Mouse (Mus musculus) right cerebral cortex, postnatal 14 days (tissue): Measurements from ENCODE around the gene Smim24.

Source experiments
- DNase-seq: peaks from one replicate; pipeline ENCODE4 v3.0.0; 2022

Smim24 gene

GRCm38 (mm10) chr10:81392270-81392669, 581 bp upstream of the Smim24 start:
- no peak for DNase-seq

DNA sequence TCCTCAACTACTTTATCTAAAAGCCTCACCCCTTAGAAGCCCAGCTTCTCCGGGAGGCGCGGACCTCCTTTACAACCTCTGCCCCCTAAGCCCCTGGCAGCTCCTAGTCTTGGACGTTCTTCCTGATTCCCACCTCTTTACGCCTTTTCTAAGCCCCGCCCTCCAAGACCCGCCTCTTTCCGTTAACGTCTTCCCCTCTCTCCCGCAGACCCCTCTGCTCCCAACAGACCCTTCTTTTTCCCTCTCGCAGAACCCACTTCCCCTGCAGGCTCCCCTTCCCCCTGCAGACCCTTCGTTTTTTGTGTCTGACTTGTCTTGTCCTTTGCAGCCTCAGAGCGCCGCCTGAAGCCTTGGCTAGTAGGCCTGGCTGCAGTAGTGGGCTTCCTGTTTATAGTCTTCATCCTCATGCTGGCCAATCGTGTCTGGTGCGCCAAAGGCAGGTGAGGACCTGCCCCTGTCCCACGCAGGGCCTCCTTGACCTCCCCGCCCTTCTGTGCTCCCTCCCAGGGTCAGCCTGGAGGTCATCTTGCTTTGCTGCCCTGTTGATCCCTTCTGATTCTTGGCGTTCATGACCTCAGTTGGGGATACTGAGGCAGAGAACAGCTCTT, 709 bp downstream of the Smim24 start:
- DNase-seq = no peak

- peak; percentile 69 for DNase-seq
These were observed 2.3 kb downstream of the Smim24 start for GRCm38 (mm10) chr10:81395127-81395526.

- no peak for DNase-seq
These were observed 3.0 kb downstream of the Smim24 start for GRCm38 (mm10) chr10:81395865-81396264.

DNA sequence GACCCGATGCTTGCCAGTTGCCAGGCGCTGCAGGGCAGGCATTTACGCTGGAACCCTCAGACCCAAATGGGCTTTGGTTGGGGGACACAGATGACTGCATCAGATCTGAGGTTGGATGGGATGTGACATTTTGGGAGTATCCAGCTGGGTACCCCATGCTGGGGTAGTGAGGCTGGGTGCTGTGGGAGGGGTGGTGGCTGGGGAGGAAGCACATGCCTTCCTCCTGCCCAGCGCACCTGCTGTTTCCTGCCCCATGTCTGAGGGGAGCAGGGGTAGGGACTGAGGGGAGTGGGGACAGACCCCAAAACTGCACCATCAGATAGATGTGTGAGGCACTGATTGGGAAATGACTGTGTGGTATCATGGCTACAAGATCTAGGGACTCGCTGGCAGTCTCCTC, 3.9 kb downstream of the Smim24 start:
- no peak for DNase-seq

GRCm38 (mm10) chr10:81399296-81399695, 6.4 kb downstream of the Smim24 start:
- DNase-seq = no peak

DNA sequence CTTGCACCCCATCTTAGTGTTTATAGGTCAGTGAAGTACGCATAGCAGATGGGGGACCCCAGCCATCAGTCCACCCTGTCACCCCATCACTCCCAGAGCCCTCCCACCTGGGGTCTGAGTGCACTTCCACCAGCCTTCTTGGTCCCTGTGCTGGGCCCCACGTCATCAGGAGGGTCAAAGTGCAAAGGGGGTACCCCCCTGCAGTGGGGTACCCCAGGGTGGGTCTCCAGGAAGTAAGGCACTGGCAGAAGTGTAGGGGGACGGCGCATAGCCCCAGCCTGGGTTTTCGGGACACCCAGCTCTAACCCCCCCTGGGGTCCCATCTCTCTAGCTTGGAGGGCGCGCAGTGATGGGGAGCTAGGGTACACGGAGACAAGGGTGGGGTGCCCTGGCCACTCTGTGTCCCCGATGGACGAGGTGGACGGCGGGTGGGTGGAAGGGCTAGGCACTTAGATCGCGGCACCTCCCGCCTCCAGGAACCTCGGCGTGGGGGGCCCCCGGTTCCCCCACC, 7.0 kb downstream of the Smim24 start:
- no peak for DNase-seq

DNA sequence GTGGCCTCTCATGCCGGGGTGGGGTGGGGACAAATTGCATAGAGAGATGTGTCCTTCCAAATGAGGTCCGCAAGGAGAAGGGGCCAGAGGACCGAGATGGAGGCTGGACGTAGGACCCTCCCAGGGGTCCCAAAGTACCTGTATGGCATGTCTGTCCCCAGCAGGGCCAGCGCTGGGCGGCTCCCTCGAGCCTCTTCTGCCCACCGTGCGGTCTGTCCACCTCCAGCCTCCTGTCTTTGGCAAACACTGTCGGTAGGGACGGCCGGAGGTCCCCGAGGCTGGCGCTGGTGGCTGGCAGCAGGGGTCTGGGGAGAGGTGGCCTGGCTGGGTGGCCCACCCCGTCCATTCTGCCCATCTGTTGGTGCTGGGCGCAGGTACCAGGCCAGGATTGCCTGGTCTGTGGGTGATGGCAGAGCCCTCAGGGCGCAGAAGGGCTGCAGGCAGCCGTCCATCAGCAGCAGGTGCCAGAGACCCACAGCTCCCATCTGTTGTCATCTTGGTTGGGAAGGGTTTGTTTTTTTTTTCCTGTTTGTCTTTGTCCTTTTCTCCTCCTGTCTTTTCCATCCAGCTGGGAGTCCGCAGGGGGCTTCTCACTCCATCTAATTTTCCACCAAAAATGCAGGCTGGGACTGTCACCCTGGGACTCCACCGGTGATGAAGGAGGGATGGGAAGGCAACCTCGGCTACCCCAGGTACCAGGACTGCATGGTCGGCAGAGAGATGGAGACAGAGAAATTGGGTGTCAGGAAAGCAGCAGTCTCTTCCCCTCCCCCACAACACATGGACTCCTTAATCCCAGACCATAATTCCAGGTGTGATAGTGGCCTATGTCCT, 7.7 kb downstream of the Smim24 start:
- no peak for DNase-seq

DNA sequence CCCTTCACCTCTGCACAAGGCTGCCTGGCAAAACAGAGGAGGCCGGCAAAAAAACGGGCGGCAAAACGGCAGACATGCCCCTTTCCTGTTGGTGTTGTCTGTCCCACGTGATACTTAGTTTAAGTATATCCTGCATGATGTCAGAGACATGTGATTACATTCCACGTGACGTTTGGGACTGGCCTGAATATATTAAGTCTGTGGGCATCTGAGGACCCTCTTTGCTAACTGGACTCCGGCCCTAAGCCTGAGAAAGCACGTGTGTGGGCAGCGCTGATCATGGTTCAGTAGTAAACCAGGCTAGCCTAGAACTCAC, 8.3 kb downstream of the Smim24 start:
- no peak for DNase-seq

- peak; percentile 60 for DNase-seq
These were observed 8.8 kb downstream of the Smim24 start for GRCm38 (mm10) chr10:81401521-81402226.

GRCm38 (mm10) chr10:81402227-81402765, 9.4 kb downstream of the Smim24 start:
- DNase-seq = no peak

DNA sequence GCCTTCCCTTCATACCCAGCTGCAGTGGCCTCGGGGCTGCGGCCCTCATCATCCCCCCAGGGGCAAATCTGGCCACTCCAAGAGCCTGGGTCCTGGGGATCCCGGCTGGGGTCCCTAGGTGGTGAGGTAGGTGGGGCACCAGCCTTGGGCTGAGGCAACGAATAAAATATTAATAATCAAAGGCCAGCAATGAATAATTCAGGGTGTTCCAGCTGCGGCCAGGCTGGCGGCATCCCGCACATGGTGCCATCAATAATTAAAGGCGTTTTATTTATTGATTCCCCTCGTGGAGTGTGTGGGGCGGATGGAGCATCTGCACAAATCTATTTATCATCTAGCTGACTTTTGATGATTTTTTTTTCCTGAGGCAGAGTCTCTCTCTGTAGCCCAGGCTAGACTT, 10.7 kb downstream of the Smim24 start:
- no peak for DNase-seq

- no peak for DNase-seq
These were observed 11.2 kb downstream of the Smim24 start for GRCm38 (mm10) chr10:81404082-81404481.

- DNase-seq = no peak
These were observed 11.9 kb downstream of the Smim24 start for GRCm38 (mm10) chr10:81404720-81405119.

GRCm38 (mm10) chr10:81405588-81406201, 12.8 kb downstream of the Smim24 start:
- peak; percentile 66 for DNase-seq

GRCm38 (mm10) chr10:81406504-81407440, 13.9 kb downstream of the Smim24 start:
- DNase-seq = no peak

- peak; percentile 55 for DNase-seq
These were observed 14.9 kb downstream of the Smim24 start for GRCm38 (mm10) chr10:81407539-81408423.

- DNase-seq = no peak
These were observed 15.5 kb downstream of the Smim24 start for GRCm38 (mm10) chr10:81408424-81408729.

DNA sequence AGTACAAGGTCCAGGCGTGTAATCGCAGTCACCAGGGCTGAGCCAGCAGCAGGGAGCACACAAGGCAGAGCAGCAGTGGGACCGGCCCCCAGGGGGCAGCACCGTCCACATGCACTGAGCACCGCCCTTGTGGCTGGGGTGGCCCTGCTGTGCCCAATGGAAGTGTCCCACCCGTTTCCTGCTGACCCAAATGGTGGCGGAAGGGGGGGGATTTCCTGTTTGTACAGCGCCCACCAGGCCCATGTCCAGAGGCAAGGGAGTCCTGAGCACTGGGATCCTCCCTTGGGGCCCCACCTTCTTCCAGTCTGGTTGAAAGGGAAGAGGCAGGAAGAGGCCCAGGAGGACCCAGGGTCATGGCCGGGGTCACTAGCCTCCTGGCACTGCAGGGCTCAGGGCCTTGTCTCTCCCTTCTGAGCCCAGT, 16.0 kb downstream of the Smim24 start:
- peak; percentile 78 for DNase-seq

GRCm38 (mm10) chr10:81409330-81409729, 16.5 kb downstream of the Smim24 start:
- no peak for DNase-seq

- DNase-seq = no peak
These were observed 17.5 kb downstream of the Smim24 start for GRCm38 (mm10) chr10:81410350-81410749.
